Mouse (Mus musculus) erythroid progenitor cell, adult 5-6 weeks (primary cell): ENCODE data around the gene Rnf144b. TPM values are rescaled to one million over a fixed set of nuclear protein-coding genes. Genes with fewer than 3 reads are reported as not detected.

Experiments
- ATAC-seq: replicated peaks from 2 replicates; pipeline ENCODE4 v1.8.0; 2016; ENCODE audit warnings: moderate number of reproducible peaks, mild to moderate bottlenecking, moderate TSS enrichment, inconsistent platforms; ENCODE audit not compliant: poor library complexity, low FRiP score, severe bottlenecking
- total RNA-seq, 2 experiments: library from RNA; stranded (forward) in 1 of 2; stranded (reverse) in 1 of 2; fragments of 150-400 nt in 1 of 2; fragments of 186-747, 209-891 nt in 1 of 2; gene quantifications; 2 replicates each; pipeline versions ENCODE4 v1.2.3 to v1.2.4; 2015 to 2017; ENCODE audit warnings: low replicate concordance in 2 of 2

Rnf144b gene
- total RNA-seq, 2 experiments from 2014 or later: 0.84 to 1.1 TPM

GRCm38 (mm10) chr13:47248289-47249010, 126.0 kb downstream of the Rnf144b start:
- no peak for ATAC-seq

- ATAC-seq: no peak
Observed at GRCm38 (mm10) chr13:47250615-47251014, 128.2 kb downstream of the Rnf144b start.

- no peak for ATAC-seq
Observed at GRCm38 (mm10) chr13:47251114-47251764, 128.8 kb downstream of the Rnf144b start.

GRCm38 (mm10) chr13:47253711-47254110, 131.3 kb downstream of the Rnf144b start:
- ATAC-seq: no peak

- no peak for ATAC-seq
Observed at GRCm38 (mm10) chr13:47259297-47259696, 136.8 kb downstream of the Rnf144b start.

- no peak for ATAC-seq
Observed at GRCm38 (mm10) chr13:47261961-47262360, 139.5 kb downstream of the Rnf144b start.

GRCm38 (mm10) chr13:47264382-47264781, 141.9 kb downstream of the Rnf144b start:
- ATAC-seq: no peak

GRCm38 (mm10) chr13:47266411-47266810, 144.0 kb downstream of the Rnf144b start:
- ATAC-seq: no peak

GRCm38 (mm10) chr13:47268227-47268626, 145.8 kb downstream of the Rnf144b start:
- no peak for ATAC-seq

- no peak for ATAC-seq
Observed at GRCm38 (mm10) chr13:47272928-47273327, 150.5 kb downstream of the Rnf144b start.

GRCm38 (mm10) chr13:47273487-47273886, 151.0 kb downstream of the Rnf144b start:
- ATAC-seq: no peak

- ATAC-seq: no peak
Observed at GRCm38 (mm10) chr13:47274139-47274538, 151.7 kb downstream of the Rnf144b start.

- no peak for ATAC-seq
Observed at GRCm38 (mm10) chr13:47277000-47277823, 154.8 kb downstream of the Rnf144b start.

GRCm38 (mm10) chr13:47277824-47278290, 155.4 kb downstream of the Rnf144b start:
- ATAC-seq: no peak

- ATAC-seq: no peak
Observed at GRCm38 (mm10) chr13:47282221-47282620, 159.8 kb downstream of the Rnf144b start.

- ATAC-seq: no peak
Observed at GRCm38 (mm10) chr13:47288449-47288848, 166.0 kb downstream of the Rnf144b start.

- no peak for ATAC-seq
Observed at GRCm38 (mm10) chr13:47296465-47296864, 174.0 kb downstream of the Rnf144b start.
